8 mouse cellular contexts compared by ENCODE assay signal in the genomic region with DNA sequence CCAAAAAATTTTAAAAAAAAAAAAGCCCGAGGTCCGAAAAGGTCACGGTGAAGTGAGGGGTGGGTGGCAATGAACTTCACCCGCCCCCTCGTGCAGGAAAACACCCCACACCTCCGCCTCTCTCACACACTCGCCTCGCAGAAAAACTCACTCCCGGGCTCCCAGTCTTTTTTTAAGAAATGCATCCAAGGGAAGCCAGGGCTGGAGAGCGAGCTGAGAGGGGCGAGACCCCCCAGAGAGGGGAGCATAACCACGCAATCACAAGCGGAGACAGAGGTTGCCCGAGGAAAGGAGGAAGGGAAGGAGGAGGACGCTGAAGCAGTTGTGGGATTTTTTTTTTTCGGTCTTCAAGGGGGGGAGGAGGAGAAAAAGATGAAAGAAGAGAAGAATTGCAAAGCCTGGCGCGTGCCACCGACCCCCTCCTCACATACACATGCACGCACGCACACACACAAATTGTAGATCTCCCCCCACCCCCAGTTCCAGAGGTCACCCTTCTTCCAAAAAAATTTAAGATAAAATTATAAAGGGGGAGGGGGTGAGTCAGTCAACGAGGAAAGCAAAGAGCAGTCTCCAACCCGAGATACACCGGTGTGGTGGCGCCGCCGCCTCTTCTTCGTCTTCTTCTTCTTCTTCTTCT. TPM values are rescaled to one million over a fixed set of nuclear protein-coding genes. Genes with fewer than 3 reads are reported as not detected.
DNase-seq lines count a peak whose midpoint lies in the region; ATAC-seq and TF ChIP-seq lines count a peak whose summit lies in the region.

No protein-coding gene starts in this region.

- under 1% methylated on average over 28 of the region's 28 CpGs for WGBS in heart, embryonic 13.5 days
- 0% methylated on average over 28 of the region's 28 CpGs for WGBS in midbrain, embryonic 16.5 days

- ATAC-seq in cerebellum, adult (ENCODE audit: insufficient number of reproducible peaks, low FRiP score, low TSS enrichment): no peak
- no peak for ATAC-seq in heart, embryonic 13.5 days (ENCODE audit: extremely low read depth, insufficient number of reproducible peaks, low FRiP score, low TSS enrichment)
- peak; percentile 13; the same call in 1 of the 2 replicates for ATAC-seq in midbrain, embryonic 16.5 days

- peak overlapping the region; percentile 94 for H3K4me2 ChIP-seq in heart, embryonic 13.5 days
- H3K4me2 ChIP-seq in midbrain, embryonic 16.5 days (ENCODE audit: low read length): peak overlapping the region; percentile 85

- no peak for TF ChIP-seq POLR2A in ES-Bruce4 (IDR thresholded peaks at IDR 0.05; ENCODE audit: insufficient read depth, low read length)
- TF ChIP-seq POLR2A in cortical plate, adult 2 months (IDR thresholded peaks at IDR 0.05; ENCODE audit: extremely low read depth, insufficient read depth, low read length): no peak

- no peaks in the 10 kb centered on the region for H3K4me1 ChIP-seq in ES-Bruce4 (ENCODE audit: control insufficient read depth, insufficient read depth, low read length)
- H3K4me1 ChIP-seq in cortical plate, adult 2 months (ENCODE audit: control insufficient read depth, insufficient read depth, low read length): no peaks in the 10 kb centered on the region
- peaks cover 20% of the 10 kb centered on the region for H3K4me1 ChIP-seq in heart, embryonic 13.5 days
- peaks cover 22% of the 10 kb centered on the region for H3K4me1 ChIP-seq in midbrain, embryonic 16.5 days (ENCODE audit: control insufficient read depth, insufficient read depth, low read length)

- no peak overlapping the region for H3K27ac ChIP-seq in ES-Bruce4 (ENCODE audit: insufficient read depth, low read length)
- no peak overlapping the region; the same call in 1 of the 2 replicates for H3K27ac ChIP-seq in cortical plate, adult 2 months (ENCODE audit: insufficient read depth, low read length)
- peak overlapping the region; percentile 90 for H3K27ac ChIP-seq in heart, embryonic 13.5 days (replicated peaks)
- H3K27ac ChIP-seq in midbrain, embryonic 16.5 days (ENCODE audit: low read length): peak overlapping the region; percentile 89

- peaks cover 11% of the 10 kb centered on the region for H3K27me3 ChIP-seq in ES-Bruce4 (ENCODE audit: control insufficient read depth, insufficient read depth, low read length, poor library complexity, severe bottlenecking)
- H3K27me3 ChIP-seq in heart, embryonic 13.5 days (replicated peaks): peaks cover 14% of the 10 kb centered on the region; the same call in 1 of the 2 replicates
- no peaks in the 10 kb centered on the region; the same call in 1 of the 2 replicates for H3K27me3 ChIP-seq in midbrain, embryonic 16.5 days (ENCODE audit: control insufficient read depth, insufficient read depth, low read depth, low read length)

- H3K36me3 ChIP-seq in ES-Bruce4 (ENCODE audit: control insufficient read depth, insufficient read depth, low read length, poor library complexity, severe bottlenecking): no peaks in the 10 kb centered on the region
- no peaks in the 10 kb centered on the region for H3K36me3 ChIP-seq in heart, embryonic 13.5 days
- H3K36me3 ChIP-seq in midbrain, embryonic 16.5 days (ENCODE audit: control insufficient read depth, insufficient read depth, low read length): no peaks in the 10 kb centered on the region

- TF ChIP-seq EP300 in ES-Bruce4 (IDR thresholded peaks at IDR 0.05; ENCODE audit: insufficient read depth, low read depth, low read length): no peak

- peak overlapping the region; percentile 74 for H3K4me3 ChIP-seq in ES-Bruce4 (ENCODE audit: low read depth, low read length)
- peak overlapping the region; percentile 87 for H3K4me3 ChIP-seq in cortical plate, adult 2 months (ENCODE audit: insufficient read depth, low read length)
- H3K4me3 ChIP-seq in heart, embryonic 13.5 days: peak overlapping the region; percentile 88
- peak overlapping the region; percentile 90 for H3K4me3 ChIP-seq in midbrain, embryonic 16.5 days (ENCODE audit: low read depth, low read length)

- peak overlapping the region; percentile 95 for H3K9ac ChIP-seq in ES-Bruce4 (ENCODE audit: low read depth, poor library complexity, severe bottlenecking)
- H3K9ac ChIP-seq in heart, embryonic 13.5 days: peak overlapping the region; percentile 91
- peak overlapping the region; percentile 94 for H3K9ac ChIP-seq in midbrain, embryonic 16.5 days (ENCODE audit: low read depth, low read length)

- no peaks in the 10 kb centered on the region for H3K9me3 ChIP-seq in ES-Bruce4 (replicated peaks; ENCODE audit: control insufficient read depth, insufficient read depth, low read length, poor library complexity, severe bottlenecking)
- H3K9me3 ChIP-seq in heart, embryonic 13.5 days: no peaks in the 10 kb centered on the region
- H3K9me3 ChIP-seq in midbrain, embryonic 16.5 days (replicated peaks; ENCODE audit: control insufficient read depth, low read length, poor library complexity, severe bottlenecking): no peaks in the 10 kb centered on the region

- peak; percentile 28 for DNase-seq in cerebellum, adult 11 months
- DNase-seq in layer of hippocampus, postnatal 36 days: peak; percentile 30 to 35
- DNase-seq in urinary bladder, postnatal 25 days (ENCODE audit: low spot score): no peak

- TF ChIP-seq CTCF in ES-Bruce4 (IDR thresholded peaks at IDR 0.05; ENCODE audit: low read depth, low read length): no peak
- TF ChIP-seq CTCF in cortical plate, adult 2 months (IDR thresholded peaks at IDR 0.05; ENCODE audit: extremely low read depth, insufficient read depth, low read length): no peak

RNA-seq across cellular contexts. Expression of a gene that starts 0.6 kb away (rescaled TPM):
- 22.6 and 23.4 TPM in 2 replicates for polyA plus RNA-seq in ES-Bruce4 (2011; ENCODE audit: insufficient read depth, insufficient read length, low read depth, missing spikeins)
- polyA plus RNA-seq in cortical plate, adult 2 months (2012; rRNA removed): 28.8 and 29.7 TPM in 2 replicates
- polyA plus RNA-seq in heart, embryonic 13.5 days (2015; fragmentation: Nextera tagmentation; extraction: Ambion mirVana): 13.8 and 14.2 TPM in 2 replicates
- 100 to 1,000 TPM; 140 to 181 TPM for total RNA-seq in layer of hippocampus, postnatal 36 days (2021)
- 49.8 and 61.6 TPM in 2 replicates for polyA plus RNA-seq in midbrain, embryonic 16.5 days (2015; fragmentation: Nextera tagmentation; extraction: Ambion mirVana)

Comparison
In these comparisons a context has a peak if more than half of its experiments do, and no peak if none do; other contexts are left out.
1. H3K27ac ChIP-seq: peak in heart, embryonic 13.5 days (single experiment) and midbrain, embryonic 16.5 days (single experiment); none in ES-Bruce4 (single experiment) and cortical plate, adult 2 months (single experiment).
2. Peak in every context shown above with its lines, with median percentiles within 50 percentile points of each other: H3K4me3 ChIP-seq and H3K9ac ChIP-seq.